Mouse (Mus musculus): ENCODE measurements at regions not wholly inside any gene's neighbourhood (a gene's known extent, or its start where the extent isn't known, plus 50 kb on each side); places are given as distances from the start of the nearest gene placed in this dataset.

- no peak for DNase-seq
Measured at GRCm38 (mm10) chr5:64500413-64500812, 302.8 kb upstream of the Klf3 start.

- DNase-seq: no peak
Measured at GRCm38 (mm10) chr5:64500866-64501265, 302.3 kb upstream of the Klf3 start.

- no peak for DNase-seq
Measured at GRCm38 (mm10) chr5:64501746-64502145, 301.4 kb upstream of the Klf3 start.

- no peak for DNase-seq
Measured at GRCm38 (mm10) chr5:64503514-64503913, 299.7 kb upstream of the Klf3 start.

GRCm38 (mm10) chr5:64504507-64504906, 298.7 kb upstream of the Klf3 start:
- no peak for DNase-seq

- peak in 1 of 2 experiments; percentile 7 for DNase-seq
Measured at GRCm38 (mm10) chr5:64505227-64505834, 297.9 kb upstream of the Klf3 start.

- DNase-seq: peak; percentile 71 to 73
Measured at GRCm38 (mm10) chr5:64505835-64506600, 297.2 kb upstream of the Klf3 start.

- no peak for DNase-seq
Measured at GRCm38 (mm10) chr5:64508565-64508964, 294.6 kb upstream of the Klf3 start.

- peak; percentile 74 to 78 for DNase-seq
Measured at GRCm38 (mm10) chr5:64513155-64513945, 289.8 kb upstream of the Klf3 start.

- DNase-seq: no peak
Measured at GRCm38 (mm10) chr5:64516115-64516665, 287.0 kb upstream of the Klf3 start.

GRCm38 (mm10) chr5:64517241-64517640, 285.9 kb upstream of the Klf3 start:
- no peak for DNase-seq

GRCm38 (mm10) chr5:64517835-64518234, 285.4 kb upstream of the Klf3 start:
- DNase-seq: no peak

GRCm38 (mm10) chr5:64519036-64519435, 284.2 kb upstream of the Klf3 start:
- DNase-seq: no peak

- DNase-seq: no peak
Measured at GRCm38 (mm10) chr5:64519731-64520130, 283.5 kb upstream of the Klf3 start.

GRCm38 (mm10) chr5:64521401-64521800, 281.8 kb upstream of the Klf3 start:
- DNase-seq: no peak

- no peak for DNase-seq
Measured at GRCm38 (mm10) chr5:64521969-64522368, 281.2 kb upstream of the Klf3 start.

GRCm38 (mm10) chr5:64526521-64526920, 276.7 kb upstream of the Klf3 start:
- no peak for DNase-seq

- DNase-seq: no peak
Measured at GRCm38 (mm10) chr5:64527962-64528361, 275.2 kb upstream of the Klf3 start.

- no peak for DNase-seq
Measured at GRCm38 (mm10) chr5:64534371-64534770, 268.8 kb upstream of the Klf3 start.

GRCm38 (mm10) chr5:64534947-64535346, 268.2 kb upstream of the Klf3 start:
- DNase-seq: no peak

- DNase-seq: no peak
Measured at GRCm38 (mm10) chr5:64535546-64535945, 267.6 kb upstream of the Klf3 start.

- DNase-seq: no peak
Measured at GRCm38 (mm10) chr5:64536393-64537112, 266.6 kb upstream of the Klf3 start.

All from cerebellum, postnatal 36 days (tissue).